Mouse (Mus musculus) intestine, embryonic 14.5 days (tissue): ENCODE data around the gene Odf2l. TPM values are rescaled to one million over a fixed set of nuclear protein-coding genes. Genes with fewer than 3 reads are reported as not detected.

ENCODE experiments used
- ATAC-seq: fragments of 200-750 bp; cut with Nextera tagmentation; replicated peaks from 2 replicates; pipeline ENCODE4 v1.8.0; 2017; ENCODE audit warnings: low read depth, moderate number of reproducible peaks, moderate TSS enrichment, moderate library complexity; ENCODE audit not compliant: low FRiP score, low TSS enrichment
- DNase-seq: peaks from one replicate; pipeline ENCODE4 v3.0.0-alpha.2; 2018; ENCODE audit warnings: low spot score
- H3K27ac ChIP-seq: fragments of 300-500 bp; sonication (generic); 2 replicates; pipeline ENCODE4 v1.5.1; 2014; ENCODE audit warnings: low read depth, mild to moderate bottlenecking, control low read depth
- H3K27me3 ChIP-seq: fragments of 300-500 bp; sonication (generic); replicated peaks from 2 replicates; pipeline ENCODE4 v1.6.1; 2014; ENCODE audit warnings: low read length, control low read depth; ENCODE audit not compliant: control insufficient read depth, insufficient read depth
- H3K36me3 ChIP-seq: fragments of 300-500 bp; sonication (generic); 2 replicates; pipeline ENCODE4 v1.6.1; 2014; ENCODE audit warnings: low read length, control low read depth; ENCODE audit not compliant: control insufficient read depth, insufficient read depth
- H3K4me1 ChIP-seq: fragments of 300-500 bp; sonication (generic); replicated peaks from 2 replicates; pipeline ENCODE4 v1.6.1; 2014; ENCODE audit warnings: low read length, control low read depth, mixed read lengths; ENCODE audit not compliant: control insufficient read depth, insufficient read depth
- H3K4me2 ChIP-seq: fragments of 300-500 bp; sonication (generic); 2 replicates; pipeline ENCODE4 v1.6.1; 2014; ENCODE audit warnings: low read length
- H3K4me3 ChIP-seq: fragments of 300-500 bp; sonication (generic); 2 replicates; pipeline ENCODE4 v1.5.1; 2014; ENCODE audit warnings: low read depth, low read length, control low read depth, mixed read lengths
- H3K9ac ChIP-seq: fragments of 300-500 bp; sonication (generic); 2 replicates; pipeline ENCODE4 v1.6.1; 2014; ENCODE audit warnings: mild to moderate bottlenecking, low read length
- H3K9me3 ChIP-seq: fragments of 300-500 bp; sonication (generic); 2 replicates; pipeline ENCODE4 v1.6.1; 2016; ENCODE audit warnings: low read length, control low read depth; ENCODE audit not compliant: control insufficient read depth
- WGBS: fragments of 180-500 bp; shearing (Covaris S2); extraction: QIAGEN DNeasy Blood & Tissue Kit; methylation state at CpG from one replicate; pipeline ENCODE4 v1.1.7; 2014; 5-methylcytosine and 5-hydroxymethylcytosine counted together
- polyA plus RNA-seq: library from polyadenylated mRNA; unstranded; fragments of >200 nt; fragmentation: Nextera tagmentation; extraction: Ambion mirVana; gene quantifications from 2 replicates; pipeline ENCODE4 v1.2.1, GENCODE M21; 2014

The Odf2l gene
- polyA plus RNA-seq, 1 experiment from 2014 or later, result 14.8 TPM

DNA sequence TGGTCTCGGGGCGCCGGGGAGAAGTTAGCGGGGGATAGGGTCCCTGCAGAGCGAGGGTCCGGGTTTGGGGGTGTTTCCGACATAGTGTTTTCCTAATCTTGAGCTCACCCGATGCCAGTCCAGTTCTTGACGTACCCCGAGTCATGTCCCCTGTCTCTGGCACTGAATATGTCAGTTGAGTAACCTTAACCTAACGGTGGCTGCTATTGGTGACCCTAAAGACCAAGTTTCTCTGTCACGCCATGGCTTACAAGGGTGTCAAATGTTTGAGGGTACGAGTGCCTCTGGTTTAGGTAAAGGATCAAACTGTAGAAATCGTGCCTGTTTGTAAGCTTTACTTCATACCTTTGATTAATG is 592 bp downstream of the Odf2l start:
- H3K4me1 ChIP-seq, result peaks cover 12% of the 10 kb centered on the region; the same call in 1 of the 2 replicates
- H3K9ac ChIP-seq, result peak overlapping the region; percentile 81
- peak overlapping the region; percentile 83 for H3K4me2 ChIP-seq
- ATAC-seq, result no peak
- H3K27ac ChIP-seq, result peak overlapping the region; percentile 99
- 4% methylated on average over 14 of the region's 14 CpGs for WGBS
- no peaks in the 10 kb centered on the region for H3K27me3 ChIP-seq
- DNase-seq, result no peak
- H3K36me3 ChIP-seq, result no peaks in the 10 kb centered on the region
- no peaks in the 10 kb centered on the region for H3K9me3 ChIP-seq
- H3K4me3 ChIP-seq, result peak overlapping the region; percentile 81

DNA sequence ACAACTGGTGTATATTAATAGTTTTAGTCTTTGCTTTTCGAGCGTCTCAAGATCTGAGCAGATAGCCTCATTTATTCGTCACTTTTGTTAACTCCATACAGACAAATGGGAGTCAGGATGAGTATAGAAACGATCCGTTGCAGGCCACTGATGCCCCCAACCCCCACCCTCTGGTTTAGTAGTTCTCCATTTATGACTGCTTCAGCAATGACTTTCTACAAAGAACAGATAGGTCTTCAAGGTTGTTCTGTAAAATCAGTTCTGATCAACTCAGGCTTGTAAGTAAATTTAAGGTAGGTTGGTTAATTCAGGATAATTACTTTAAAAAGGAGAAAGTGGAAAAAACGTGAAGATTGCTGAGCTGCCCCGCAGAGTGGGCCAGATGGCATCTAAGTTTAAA is 1.0 kb downstream of the Odf2l start:
- Histone ChIP-seq H3K9ac (peak overlapping the region; percentile 81; the same call in 1 of the 2 replicates), H3K9me3 (no peaks in the 10 kb centered on the region), H3K27me3 (no peaks in the 10 kb centered on the region), H3K4me2 (peak overlapping the region; percentile 83), H3K27ac (no peak overlapping the region), H3K4me3 (peak overlapping the region; percentile 81), H3K36me3 (peaks cover 3% of the 10 kb centered on the region; the same call in 1 of the 2 replicates), H3K4me1 (peaks cover 12% of the 10 kb centered on the region; the same call in 1 of the 2 replicates)
- 67% methylated on average over 7 of the region's 7 CpGs for WGBS
- ATAC-seq (no peak), DNase-seq (no peak)

DNA sequence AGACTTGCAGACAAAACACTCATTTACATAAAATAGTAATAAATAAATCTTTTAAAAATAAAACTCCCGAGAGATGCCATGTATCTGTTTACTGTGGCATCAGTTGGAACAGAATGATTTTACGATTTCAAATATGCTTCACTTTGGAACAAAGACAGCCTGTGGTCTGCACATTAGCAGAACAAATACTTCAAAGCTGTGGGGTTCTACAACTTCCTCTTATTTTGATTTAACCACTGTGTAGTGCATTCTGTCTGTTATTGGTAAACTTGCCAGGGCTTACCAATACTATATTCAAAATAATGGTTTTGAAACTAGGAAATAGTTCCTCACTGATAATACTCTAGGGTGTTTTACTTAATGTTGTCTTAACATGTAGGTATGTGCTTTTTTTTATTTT is 8.2 kb downstream of the Odf2l start:
- 87% methylated on average over 2 of the region's 2 CpGs for WGBS

DNA sequence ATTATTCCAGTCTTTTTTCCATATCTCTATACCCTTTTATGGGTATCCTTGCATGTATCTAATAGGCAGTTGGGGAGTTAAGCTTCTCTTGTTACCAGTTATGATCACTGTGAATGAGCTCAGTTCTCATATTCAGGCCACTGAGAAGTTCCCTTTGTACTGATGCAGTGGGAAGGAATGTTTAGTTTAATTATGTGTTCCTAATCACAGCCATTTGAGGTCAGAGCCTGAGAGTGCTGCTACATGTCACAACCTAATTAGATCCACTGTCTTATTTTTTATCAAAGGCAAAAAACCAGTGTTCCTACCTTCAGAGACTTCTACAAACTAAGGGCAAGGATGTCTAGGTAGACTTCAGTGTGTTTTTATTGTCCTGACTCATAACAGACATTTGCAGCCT is 11.0 kb downstream of the Odf2l start:
- Histone ChIP-seq H3K4me1 (no peaks in the 10 kb centered on the region), H3K4me2 (no peak overlapping the region), H3K27ac (no peak overlapping the region), H3K4me3 (no peak overlapping the region), H3K36me3 (peaks cover 49% of the 10 kb centered on the region), H3K9ac (no peak overlapping the region), H3K27me3 (no peaks in the 10 kb centered on the region), H3K9me3 (no peaks in the 10 kb centered on the region)
- DNase-seq, result no peak
- no peak for ATAC-seq

More for the DNA sequence above, 8.2 kb downstream of the Odf2l start:
- no peak overlapping the region for H3K4me2 ChIP-seq
- H3K9ac ChIP-seq, result no peak overlapping the region
- H3K4me3 ChIP-seq, result no peak overlapping the region
- H3K9me3 ChIP-seq, result no peaks in the 10 kb centered on the region
- H3K36me3 ChIP-seq, result peaks cover 30% of the 10 kb centered on the region
- DNase-seq (no peak), ATAC-seq (no peak)
- no peaks in the 10 kb centered on the region for H3K27me3 ChIP-seq
- H3K4me1 ChIP-seq, result no peaks in the 10 kb centered on the region; the same call in 1 of the 2 replicates
- no peak overlapping the region for H3K27ac ChIP-seq

DNA sequence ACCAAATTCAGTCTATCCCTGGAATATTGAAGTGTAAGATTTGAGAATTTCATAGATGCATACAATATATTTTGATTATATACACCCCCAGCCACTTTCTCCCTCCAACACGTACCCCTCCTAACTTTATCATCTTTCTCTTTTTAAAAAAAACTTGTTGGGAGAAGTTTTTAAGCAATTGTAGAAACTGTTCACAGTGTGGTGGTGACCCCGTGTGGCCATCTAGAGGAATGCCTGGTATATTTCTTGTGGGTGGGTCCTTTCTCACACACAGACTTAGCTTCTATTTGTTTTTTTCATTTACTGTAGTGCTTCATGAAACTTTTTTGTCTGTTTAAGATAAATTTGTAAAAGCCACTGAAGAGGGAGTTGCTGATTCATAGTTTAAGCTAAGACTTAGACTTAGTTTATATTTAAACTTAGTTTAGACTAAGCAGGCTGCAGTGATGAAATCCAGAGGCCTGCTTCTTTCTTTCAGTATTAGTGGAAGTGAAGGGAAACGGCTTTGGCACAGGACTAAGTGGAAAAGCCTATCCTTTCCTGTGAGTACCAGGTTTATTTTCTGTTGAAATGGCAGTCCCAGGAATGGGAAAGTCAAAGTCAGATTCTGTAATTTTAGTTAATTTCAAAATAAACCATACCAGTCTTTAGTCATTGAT is 13.0 kb downstream of the Odf2l start:
- ATAC-seq (0 out of 2 replicates have a peak, but pooled peaks have one; percentile 76), DNase-seq (peak; percentile 66)
- H3K27ac ChIP-seq, result no peak overlapping the region
- no peak overlapping the region for H3K4me2 ChIP-seq
- H3K36me3 ChIP-seq, result peaks cover 47% of the 10 kb centered on the region
- H3K4me1 ChIP-seq, result no peaks in the 10 kb centered on the region
- WGBS, result 19% methylated on average over 3 of the region's 3 CpGs
- no peaks in the 10 kb centered on the region for H3K9me3 ChIP-seq
- no peak overlapping the region for H3K4me3 ChIP-seq
- H3K9ac ChIP-seq, result no peak overlapping the region
- H3K27me3 ChIP-seq, result no peaks in the 10 kb centered on the region

DNA sequence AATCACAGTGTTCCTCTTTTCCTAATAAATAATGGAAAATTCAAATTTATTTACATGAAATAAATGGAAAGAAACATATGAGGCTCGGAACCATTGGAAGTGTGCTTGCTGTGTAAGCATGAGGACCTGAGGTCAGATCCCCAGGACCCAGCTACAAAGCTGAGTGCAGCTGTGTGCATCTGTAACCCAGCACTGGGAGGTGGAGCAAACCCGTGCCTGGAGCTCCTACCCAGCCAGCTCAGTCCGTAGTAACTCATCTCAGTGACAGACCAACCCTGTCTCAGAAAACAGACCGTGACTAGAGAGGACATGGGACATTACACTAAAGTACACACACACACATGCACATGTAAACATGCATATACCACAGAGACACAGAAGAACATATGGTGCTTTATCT is 21.8 kb downstream of the Odf2l start:
- no peak overlapping the region for H3K4me3 ChIP-seq
- no peak overlapping the region for H3K4me2 ChIP-seq
- peaks cover 14% of the 10 kb centered on the region for H3K36me3 ChIP-seq
- 60% methylated on average over 4 of the region's 4 CpGs for WGBS
- no peak for DNase-seq
- H3K27ac ChIP-seq, result no peak overlapping the region
- ATAC-seq, result no peak
- no peaks in the 10 kb centered on the region for H3K9me3 ChIP-seq
- H3K27me3 ChIP-seq, result no peaks in the 10 kb centered on the region
- no peaks in the 10 kb centered on the region for H3K4me1 ChIP-seq
- H3K9ac ChIP-seq, result no peak overlapping the region

DNA sequence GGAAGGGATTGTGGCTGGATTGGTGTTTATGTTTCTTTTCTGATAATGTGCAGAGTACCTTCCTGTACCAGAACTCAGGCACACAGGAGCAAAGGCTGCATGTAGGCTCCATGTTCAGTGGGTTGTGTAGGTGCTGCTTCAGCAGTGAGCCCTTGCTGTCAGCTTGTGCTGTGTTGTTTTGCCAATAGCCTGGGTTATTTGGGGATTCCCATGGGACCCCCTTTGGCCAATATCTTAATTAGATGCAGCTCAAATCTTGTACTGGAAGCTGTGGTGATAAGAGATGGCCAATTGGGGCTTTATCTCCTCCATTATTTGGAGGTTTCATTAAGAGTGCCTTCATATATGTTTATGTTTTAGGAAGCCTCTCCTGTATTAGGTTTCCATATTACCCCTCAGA is 24.5 kb downstream of the Odf2l start:
- no peak overlapping the region for H3K9ac ChIP-seq
- DNase-seq, result no peak
- H3K27ac ChIP-seq, result no peak overlapping the region
- H3K27me3 ChIP-seq, result no peaks in the 10 kb centered on the region
- no peaks in the 10 kb centered on the region for H3K9me3 ChIP-seq
- H3K36me3 ChIP-seq, result peaks cover 19% of the 10 kb centered on the region
- H3K4me3 ChIP-seq, result no peak overlapping the region
- no peak for ATAC-seq
- no peaks in the 10 kb centered on the region for H3K4me1 ChIP-seq
- no peak overlapping the region for H3K4me2 ChIP-seq

DNA sequence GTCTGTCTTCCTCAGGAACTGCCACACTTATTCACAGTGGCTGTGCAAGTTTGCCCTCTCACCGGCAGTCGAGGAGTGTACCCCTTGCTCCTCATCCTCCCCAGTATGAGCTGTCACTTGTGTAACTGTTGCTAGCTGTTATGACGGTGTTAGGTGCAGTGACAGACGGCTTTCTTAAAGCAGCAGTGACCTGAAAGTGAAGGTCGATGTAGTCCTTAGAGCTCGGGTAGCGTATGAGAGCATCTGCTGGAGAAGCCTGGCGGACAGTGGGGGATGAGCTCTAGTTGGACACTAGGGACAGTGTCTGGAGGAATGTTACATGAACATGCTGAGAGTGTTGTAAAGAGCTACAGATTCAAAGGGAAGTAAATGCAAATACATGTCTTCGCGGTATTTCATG is 25.5 kb downstream of the Odf2l start:
- H3K4me2 ChIP-seq, result no peak overlapping the region
- ATAC-seq, result no peak
- H3K9ac ChIP-seq, result no peak overlapping the region
- H3K4me1 ChIP-seq, result no peaks in the 10 kb centered on the region
- 87% methylated on average over 10 of the region's 10 CpGs for WGBS
- DNase-seq, result no peak
- no peaks in the 10 kb centered on the region for H3K9me3 ChIP-seq
- H3K27me3 ChIP-seq, result no peaks in the 10 kb centered on the region
- H3K36me3 ChIP-seq, result peaks cover 17% of the 10 kb centered on the region
- no peak overlapping the region for H3K4me3 ChIP-seq
- H3K27ac ChIP-seq, result no peak overlapping the region

DNA sequence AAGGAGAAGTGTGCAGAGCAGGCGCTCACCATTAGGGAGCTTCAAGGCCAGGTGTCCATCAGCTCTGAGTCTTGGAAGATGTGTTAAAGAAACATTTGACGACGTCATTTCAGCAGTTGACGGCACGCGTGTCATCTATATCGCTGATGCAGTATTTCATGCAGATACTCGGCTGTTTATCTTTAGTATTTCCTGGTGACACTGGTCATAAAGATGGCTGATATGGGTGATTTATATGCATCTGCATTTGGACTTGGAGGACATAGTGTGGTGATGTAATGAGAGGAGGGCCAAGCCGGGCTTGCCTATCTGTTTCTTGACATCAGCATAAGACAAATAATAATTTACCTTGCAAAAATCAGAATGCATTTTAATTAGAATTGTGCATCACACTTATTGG is 28.5 kb downstream of the Odf2l start:
- Histone ChIP-seq H3K9ac (no peak overlapping the region), H3K4me3 (no peak overlapping the region), H3K4me2 (no peak overlapping the region), H3K27me3 (no peaks in the 10 kb centered on the region), H3K9me3 (no peaks in the 10 kb centered on the region), H3K36me3 (peaks cover 18% of the 10 kb centered on the region), H3K27ac (no peak overlapping the region), H3K4me1 (no peaks in the 10 kb centered on the region)
- 81% methylated on average over 9 of the region's 9 CpGs for WGBS
- no peak for ATAC-seq
- DNase-seq, result no peak
